Mouse (Mus musculus) kidney, postnatal 14 days (tissue): ENCODE data around the gene Retreg1.
A peak's percentile ranks its signal among the peaks of the same experiment; 100 is the strongest.

Experiments used
- DNase-seq: peaks from one replicate; pipeline ENCODE4 v3.0.0; 2022; ENCODE audit warnings: mixed read lengths

The Retreg1 gene

GRCm38 (mm10) chr15:25884416-25884958 is 41.5 kb downstream of the Retreg1 start:
- DNase-seq = no peak

- peak; percentile 90 for DNase-seq
These were observed 43.6 kb downstream of the Retreg1 start for GRCm38 (mm10) chr15:25886581-25887011.

GRCm38 (mm10) chr15:25889927-25890326 is 46.9 kb downstream of the Retreg1 start:
- DNase-seq = no peak

- DNase-seq = no peak
These were observed 48.6 kb downstream of the Retreg1 start for GRCm38 (mm10) chr15:25891556-25891955.

- DNase-seq = no peak
These were observed 50.3 kb downstream of the Retreg1 start for GRCm38 (mm10) chr15:25893327-25893726.

- no peak for DNase-seq
These were observed 53.8 kb downstream of the Retreg1 start for GRCm38 (mm10) chr15:25896783-25897182.

GRCm38 (mm10) chr15:25897617-25898016 is 54.6 kb downstream of the Retreg1 start:
- DNase-seq = no peak

- no peak for DNase-seq
These were observed 56.0 kb downstream of the Retreg1 start for GRCm38 (mm10) chr15:25899021-25899420.

- peak; percentile 80 for DNase-seq
These were observed 57.6 kb downstream of the Retreg1 start for GRCm38 (mm10) chr15:25900540-25900939.

GRCm38 (mm10) chr15:25902931-25903615 is 60.1 kb downstream of the Retreg1 start:
- DNase-seq = no peak

- DNase-seq = no peak
These were observed 61.5 kb downstream of the Retreg1 start for GRCm38 (mm10) chr15:25904435-25905021.

GRCm38 (mm10) chr15:25909783-25910494 is 67.0 kb downstream of the Retreg1 start:
- no peak for DNase-seq

GRCm38 (mm10) chr15:25910495-25910865 is 67.5 kb downstream of the Retreg1 start:
- DNase-seq = no peak

GRCm38 (mm10) chr15:25910924-25911323 is 67.9 kb downstream of the Retreg1 start:
- DNase-seq = no peak

GRCm38 (mm10) chr15:25912911-25913310 is 69.9 kb downstream of the Retreg1 start:
- no peak for DNase-seq

GRCm38 (mm10) chr15:25913659-25914058 is 70.7 kb downstream of the Retreg1 start:
- peak; percentile 68 for DNase-seq

GRCm38 (mm10) chr15:25914160-25914559 is 71.2 kb downstream of the Retreg1 start:
- DNase-seq = no peak

GRCm38 (mm10) chr15:25915013-25915412 is 72.0 kb downstream of the Retreg1 start:
- DNase-seq = peak; percentile 55

- DNase-seq = no peak
These were observed 72.7 kb downstream of the Retreg1 start for GRCm38 (mm10) chr15:25915574-25916205.

- DNase-seq = no peak
These were observed 73.3 kb downstream of the Retreg1 start for GRCm38 (mm10) chr15:25916252-25916651.

- no peak for DNase-seq
These were observed 75.7 kb downstream of the Retreg1 start for GRCm38 (mm10) chr15:25918641-25919040.

- DNase-seq = no peak
These were observed 77.0 kb downstream of the Retreg1 start for GRCm38 (mm10) chr15:25919995-25920394.

- DNase-seq = no peak
These were observed 77.9 kb downstream of the Retreg1 start for GRCm38 (mm10) chr15:25920886-25921285.
